Mouse (Mus musculus) neural tube, embryonic 12.5 days (tissue): ENCODE measurements at regions not wholly inside any gene's neighbourhood (a gene's known extent, or its start where the extent isn't known, plus 50 kb on each side); places are given as distances from the start of the nearest gene placed in this dataset.

Source experiments
- ATAC-seq: fragments of 200-750 bp; cut with Nextera tagmentation; 2 replicates; pipeline ENCODE4 v1.8.0; 2017; ENCODE audit warnings: low read depth, mild to moderate bottlenecking, moderate TSS enrichment, moderate library complexity; ENCODE audit not compliant: low FRiP score
- H3K27ac ChIP-seq: fragments of 300-500 bp; sonication (generic); 2 replicates; pipeline ENCODE4 v1.5.1; 2016
- H3K27me3 ChIP-seq: fragments of 300-500 bp; sonication (generic); replicated peaks from 2 replicates; pipeline ENCODE4 v1.6.1; 2016; ENCODE audit warnings: mild to moderate bottlenecking
- H3K36me3 ChIP-seq: fragments of 300-500 bp; sonication (generic); 2 replicates; pipeline ENCODE4 v1.6.1; 2016; ENCODE audit warnings: mild to moderate bottlenecking
- H3K4me1 ChIP-seq: fragments of 300-500 bp; sonication (generic); 2 replicates; pipeline ENCODE4 v1.6.1; 2016
- H3K4me2 ChIP-seq: fragments of 300-500 bp; sonication (generic); replicated peaks from 2 replicates; pipeline ENCODE4 v1.6.1; 2016; ENCODE audit warnings: mild to moderate bottlenecking
- H3K4me3 ChIP-seq: fragments of 300-500 bp; sonication (generic); 2 replicates; pipeline ENCODE4 v1.5.1; 2016
- H3K9ac ChIP-seq: fragments of 300-500 bp; sonication (generic); 2 replicates; pipeline ENCODE4 v1.6.1; 2016; ENCODE audit warnings: mild to moderate bottlenecking
- H3K9me3 ChIP-seq: fragments of 300-500 bp; sonication (generic); 2 replicates; pipeline ENCODE4 v1.6.1; 2016; ENCODE audit warnings: mild to moderate bottlenecking
- WGBS: fragments of 180-500 bp; shearing (Covaris S2); methylation state at CpG from one replicate; pipeline ENCODE4 v1.1.7; 2016; 5-methylcytosine and 5-hydroxymethylcytosine counted together

DNA sequence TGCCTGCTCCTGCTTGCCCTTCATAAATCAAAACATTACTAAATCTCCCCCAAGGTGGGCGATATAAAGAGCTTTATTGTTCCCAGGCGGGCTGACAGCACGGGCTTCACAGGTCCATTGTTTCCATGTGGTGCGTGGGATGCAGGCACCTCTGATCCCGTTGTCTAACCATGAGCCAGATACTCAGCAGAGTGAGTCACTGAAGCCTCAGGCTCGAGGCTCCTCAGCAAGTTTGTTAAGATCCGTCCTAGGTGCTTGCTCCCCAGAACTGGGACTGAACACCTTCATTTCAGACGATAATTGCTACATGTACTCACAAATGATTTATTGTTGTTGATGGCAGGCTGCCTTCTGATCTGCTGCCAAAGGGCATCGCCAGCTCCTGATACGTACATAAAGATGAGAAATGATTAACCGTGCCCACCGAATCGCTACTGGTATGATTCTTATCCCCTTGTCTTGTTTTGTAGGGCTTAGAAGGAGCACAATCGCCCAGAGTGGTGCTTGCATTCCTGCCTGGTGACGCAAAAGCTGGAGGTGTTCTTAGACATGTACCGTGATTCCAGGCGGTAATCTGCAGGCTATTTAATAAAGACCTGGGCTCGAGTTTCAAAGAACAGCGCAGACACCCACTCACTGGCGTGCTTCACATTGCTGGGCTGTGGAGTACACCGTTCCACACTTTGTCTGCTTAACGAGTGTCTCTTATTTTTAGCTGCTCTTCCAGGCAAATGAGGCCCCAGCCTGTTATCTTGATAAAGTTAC lies 235.0 kb upstream of the Irx1 start:
- Histone ChIP-seq H3K4me2 (no peak overlapping the region), H3K4me3 (no peak overlapping the region), H3K27me3 (no peaks in the 10 kb centered on the region), H3K9me3 (no peaks in the 10 kb centered on the region), H3K27ac (no peak overlapping the region), H3K36me3 (no peaks in the 10 kb centered on the region), H3K4me1 (no peaks in the 10 kb centered on the region), H3K9ac (no peak overlapping the region)
- WGBS, result 66% methylated on average over 22 of the region's 22 CpGs
- no peak for ATAC-seq

GRCm38 (mm10) chr13:72209518-72209917 lies 246.0 kb upstream of the Irx1 start:
- no peak overlapping the region for H3K4me2 ChIP-seq
- no peaks in the 10 kb centered on the region for H3K36me3 ChIP-seq
- no peak overlapping the region for H3K4me3 ChIP-seq
- no peaks in the 10 kb centered on the region for H3K9me3 ChIP-seq
- H3K4me1 ChIP-seq, result peaks cover 14% of the 10 kb centered on the region
- H3K27ac ChIP-seq, result no peak overlapping the region
- no peak overlapping the region for H3K9ac ChIP-seq
- H3K27me3 ChIP-seq, result peaks cover 51% of the 10 kb centered on the region
- WGBS, result 35% methylated on average over 5 of the region's 5 CpGs
- no peak for ATAC-seq

DNA sequence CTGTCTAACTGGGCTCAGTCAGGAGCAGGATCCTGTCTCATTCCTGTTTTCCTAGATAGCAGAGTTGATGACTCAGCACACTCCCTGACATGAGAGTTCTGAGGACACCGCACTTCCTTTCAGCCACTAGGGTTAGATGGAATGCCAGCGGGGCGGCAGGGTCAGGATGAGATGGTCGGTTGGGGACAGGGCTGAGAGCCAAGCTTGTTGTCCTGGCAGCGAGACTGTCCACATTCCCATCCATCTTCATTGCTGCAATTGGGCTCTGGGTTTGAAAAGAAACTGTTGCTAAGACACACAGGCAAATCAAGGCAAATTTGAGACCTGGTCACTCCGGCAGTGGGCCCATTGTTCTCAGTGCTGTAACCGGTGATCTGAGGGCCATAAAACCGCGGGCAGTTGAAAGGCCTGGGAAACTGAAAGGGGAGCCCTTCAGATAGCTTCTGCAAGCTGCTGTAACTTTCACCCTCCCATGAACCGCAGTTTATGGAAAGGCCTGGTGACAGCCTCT lies 246.5 kb upstream of the Irx1 start:
- Histone ChIP-seq H3K36me3 (no peaks in the 10 kb centered on the region), H3K9ac (no peak overlapping the region), H3K4me1 (peaks cover 14% of the 10 kb centered on the region), H3K4me3 (no peak overlapping the region), H3K4me2 (0 out of 2 replicates have a peak overlapping the region, but pooled peaks have one; percentile 5), H3K27ac (no peak overlapping the region), H3K27me3 (peaks cover 55% of the 10 kb centered on the region), H3K9me3 (no peaks in the 10 kb centered on the region)
- under 1% methylated on average over 10 of the region's 10 CpGs for WGBS
- ATAC-seq, result peak; percentile 87

DNA sequence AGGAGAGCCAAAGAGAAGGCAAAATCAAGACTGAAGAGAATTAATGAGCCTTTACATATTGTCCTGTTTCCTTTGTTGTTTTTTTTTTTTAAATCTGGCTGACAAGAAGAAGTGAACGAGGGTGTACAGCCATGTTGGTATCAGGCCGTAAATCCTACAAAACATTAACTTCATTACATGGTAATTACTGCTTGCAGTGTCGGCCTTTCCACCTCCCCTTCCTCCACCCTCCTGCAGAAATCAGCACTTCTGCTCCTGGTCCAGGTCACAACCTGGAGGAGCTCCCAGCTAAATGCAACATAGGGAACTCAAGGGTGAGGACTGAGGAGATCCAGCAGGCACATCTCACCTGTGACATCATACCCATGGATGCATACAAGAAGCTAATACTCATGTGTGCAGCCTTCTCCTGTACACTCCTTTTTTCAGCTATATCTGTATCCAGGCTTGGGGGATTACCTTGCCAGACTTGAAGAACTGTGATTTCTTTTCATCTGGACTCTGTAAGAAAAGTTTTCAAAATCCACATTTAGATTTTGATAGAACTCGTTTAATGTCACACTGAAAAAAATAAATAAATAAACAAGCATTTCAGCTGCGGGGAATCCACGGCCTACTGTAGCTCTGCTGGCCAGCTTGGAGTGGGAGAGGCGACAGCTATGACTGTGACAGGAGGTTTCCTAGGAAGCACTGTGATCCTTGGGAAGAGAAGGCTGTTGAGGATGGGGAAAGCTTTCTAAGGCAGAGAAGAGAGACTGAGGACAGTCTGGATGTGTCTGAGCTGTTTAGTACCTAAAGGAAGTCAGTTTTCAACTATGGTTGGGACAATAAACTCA lies 247.2 kb upstream of the Irx1 start:
- H3K4me1 ChIP-seq, result peaks cover 14% of the 10 kb centered on the region
- H3K4me2 ChIP-seq, result 0 out of 2 replicates have a peak overlapping the region, but pooled peaks have one; percentile 5
- no peaks in the 10 kb centered on the region for H3K9me3 ChIP-seq
- no peak overlapping the region for H3K9ac ChIP-seq
- no peaks in the 10 kb centered on the region for H3K36me3 ChIP-seq
- H3K27me3 ChIP-seq, result peaks cover 61% of the 10 kb centered on the region
- WGBS, result 27% methylated on average over 7 of the region's 7 CpGs
- no peak overlapping the region for H3K27ac ChIP-seq
- H3K4me3 ChIP-seq, result no peak overlapping the region
- peak; percentile 46 for ATAC-seq

- 66% methylated on average over 4 of the region's 4 CpGs for WGBS
- Histone ChIP-seq H3K9ac (no peak overlapping the region), H3K4me3 (no peak overlapping the region), H3K36me3 (no peaks in the 10 kb centered on the region), H3K4me1 (peaks cover 14% of the 10 kb centered on the region), H3K27me3 (peaks cover 62% of the 10 kb centered on the region), H3K27ac (no peak overlapping the region), H3K9me3 (no peaks in the 10 kb centered on the region), H3K4me2 (no peak overlapping the region)
- ATAC-seq, result no peak
These were observed 248.2 kb upstream of the Irx1 start for GRCm38 (mm10) chr13:72211716-72212115.

DNA sequence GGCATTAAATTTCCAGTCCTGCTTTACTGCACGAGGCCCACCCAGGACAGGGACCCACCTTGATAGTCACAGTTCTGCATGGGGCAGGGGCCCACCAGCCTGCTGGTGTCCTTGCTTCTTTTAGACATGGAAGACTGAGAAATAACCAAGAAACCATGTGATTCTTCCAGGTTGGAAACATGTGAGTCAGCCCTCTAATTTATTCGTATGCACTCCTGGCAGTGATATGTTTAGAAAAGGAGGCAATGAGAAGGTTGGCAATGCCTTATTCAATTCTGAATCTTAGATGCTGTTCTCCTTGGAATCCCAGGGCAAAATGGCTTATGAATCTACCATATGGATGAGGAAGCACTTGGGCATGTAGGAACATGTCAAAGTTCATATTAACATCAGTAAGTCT lies 249.2 kb upstream of the Irx1 start:
- H3K27ac ChIP-seq, result no peak overlapping the region
- peaks cover 14% of the 10 kb centered on the region for H3K4me1 ChIP-seq
- no peak overlapping the region for H3K4me3 ChIP-seq
- ATAC-seq, result no peak
- peaks cover 62% of the 10 kb centered on the region for H3K27me3 ChIP-seq
- H3K36me3 ChIP-seq, result no peaks in the 10 kb centered on the region
- WGBS, result 69% methylated on average over 2 of the region's 2 CpGs
- no peak overlapping the region for H3K4me2 ChIP-seq
- no peak overlapping the region for H3K9ac ChIP-seq
- H3K9me3 ChIP-seq, result no peaks in the 10 kb centered on the region

GRCm38 (mm10) chr13:72219329-72219728 lies 255.8 kb upstream of the Irx1 start:
- no peak overlapping the region for H3K4me2 ChIP-seq
- no peak for ATAC-seq

GRCm38 (mm10) chr13:72227102-72227501 lies 263.6 kb upstream of the Irx1 start:
- H3K9ac ChIP-seq, result no peak overlapping the region
- H3K4me3 ChIP-seq, result no peak overlapping the region
- no peak overlapping the region for H3K27ac ChIP-seq
- 70% methylated on average over 1 of the region's 1 CpGs for WGBS
- H3K4me2 ChIP-seq, result no peak overlapping the region
- no peaks in the 10 kb centered on the region for H3K4me1 ChIP-seq
- H3K9me3 ChIP-seq, result no peaks in the 10 kb centered on the region
- H3K36me3 ChIP-seq, result no peaks in the 10 kb centered on the region
- no peaks in the 10 kb centered on the region for H3K27me3 ChIP-seq
- no peak for ATAC-seq

More at GRCm38 (mm10) chr13:72219329-72219728, 255.8 kb upstream of the Irx1 start:
- no peak overlapping the region for H3K9ac ChIP-seq
- peaks cover 20% of the 10 kb centered on the region for H3K27me3 ChIP-seq
- H3K9me3 ChIP-seq, result peaks cover 5% of the 10 kb centered on the region; the same call in 1 of the 2 replicates
- no peak overlapping the region for H3K27ac ChIP-seq
- 94% methylated on average over 2 of the region's 2 CpGs for WGBS
- H3K4me3 ChIP-seq, result no peak overlapping the region
- no peaks in the 10 kb centered on the region for H3K4me1 ChIP-seq
- no peaks in the 10 kb centered on the region for H3K36me3 ChIP-seq

DNA sequence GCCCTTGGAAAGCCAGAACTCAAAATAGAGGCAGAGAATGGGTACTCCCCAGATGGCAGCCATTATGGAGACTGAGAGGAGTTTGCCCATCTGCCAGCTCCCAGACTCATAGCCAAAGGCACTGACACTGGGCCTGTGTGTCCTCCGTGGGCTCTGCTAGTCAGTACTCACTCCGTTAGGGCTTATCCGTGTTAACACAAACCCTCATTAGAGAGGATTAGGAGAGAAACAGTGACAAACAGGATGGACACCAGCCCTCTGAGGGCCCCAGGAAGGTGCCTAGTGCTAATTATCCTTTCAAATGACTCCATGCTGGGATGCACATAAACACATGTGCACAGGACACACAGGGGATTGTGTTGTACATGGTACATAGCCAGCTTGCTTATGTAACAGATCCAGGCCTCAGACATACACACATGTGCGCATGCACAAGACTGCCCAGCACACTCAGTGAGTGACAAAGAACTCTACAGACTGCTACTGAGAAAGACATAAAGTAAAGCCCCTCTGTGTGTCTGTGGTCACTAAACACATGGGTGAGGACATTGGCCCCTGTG lies 267.6 kb upstream of the Irx1 start:
- no peak overlapping the region for H3K27ac ChIP-seq
- no peaks in the 10 kb centered on the region for H3K36me3 ChIP-seq
- no peaks in the 10 kb centered on the region for H3K4me1 ChIP-seq
- H3K9ac ChIP-seq, result no peak overlapping the region
- no peaks in the 10 kb centered on the region for H3K27me3 ChIP-seq
- WGBS, result 79% methylated on average over 4 of the region's 4 CpGs
- no peak overlapping the region for H3K4me3 ChIP-seq
- H3K9me3 ChIP-seq, result no peaks in the 10 kb centered on the region
- H3K4me2 ChIP-seq, result no peak overlapping the region
- no peak for ATAC-seq

DNA sequence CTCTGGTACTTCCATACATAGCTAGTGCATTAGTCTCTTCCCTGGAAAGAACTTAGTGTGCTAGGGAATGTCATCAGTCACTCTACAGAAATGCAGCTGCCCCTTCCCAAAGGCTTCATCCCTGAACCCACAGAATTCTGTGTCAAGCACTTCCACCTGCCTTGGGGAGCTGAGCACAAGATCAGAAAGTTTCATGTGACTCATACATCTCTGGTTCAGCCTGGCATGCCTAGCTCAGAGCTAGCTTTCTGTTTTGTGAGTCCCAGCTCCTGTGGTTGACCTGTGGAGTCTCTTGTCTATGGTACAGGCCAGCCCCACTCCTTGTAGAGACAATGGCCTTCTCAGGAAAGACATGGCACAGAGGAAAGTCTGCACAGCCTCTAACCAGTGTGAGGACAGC lies 268.6 kb upstream of the Irx1 start:
- Histone ChIP-seq H3K4me3 (no peak overlapping the region), H3K27me3 (no peaks in the 10 kb centered on the region), H3K9ac (no peak overlapping the region), H3K27ac (no peak overlapping the region), H3K36me3 (no peaks in the 10 kb centered on the region), H3K9me3 (no peaks in the 10 kb centered on the region), H3K4me1 (no peaks in the 10 kb centered on the region), H3K4me2 (no peak overlapping the region)
- no peak for ATAC-seq

DNA sequence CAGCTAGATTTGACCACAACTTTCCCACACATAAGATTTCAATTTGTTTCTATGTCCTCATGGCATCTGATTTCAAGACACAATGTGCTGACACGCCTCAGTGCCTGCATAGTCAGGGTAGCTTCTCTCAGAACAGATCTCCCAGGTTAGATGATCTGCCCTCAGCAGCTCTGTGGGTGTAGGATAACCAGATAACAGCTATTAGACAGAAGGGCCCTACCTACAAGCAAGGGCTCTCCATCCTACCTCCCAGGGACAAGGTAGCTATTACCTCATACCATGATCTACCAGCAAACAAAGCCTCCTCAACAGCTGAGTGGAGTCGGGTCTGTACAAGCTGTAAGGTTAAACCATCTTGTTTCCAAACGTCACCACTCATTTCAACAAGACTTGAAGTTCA lies 278.4 kb upstream of the Irx1 start:
- Histone ChIP-seq H3K36me3 (no peaks in the 10 kb centered on the region), H3K4me3 (no peak overlapping the region), H3K9me3 (no peaks in the 10 kb centered on the region), H3K9ac (no peak overlapping the region), H3K4me1 (no peaks in the 10 kb centered on the region), H3K27ac (no peak overlapping the region), H3K4me2 (no peak overlapping the region), H3K27me3 (no peaks in the 10 kb centered on the region)
- WGBS, result 79% methylated on average over 3 of the region's 3 CpGs
- no peak for ATAC-seq

DNA sequence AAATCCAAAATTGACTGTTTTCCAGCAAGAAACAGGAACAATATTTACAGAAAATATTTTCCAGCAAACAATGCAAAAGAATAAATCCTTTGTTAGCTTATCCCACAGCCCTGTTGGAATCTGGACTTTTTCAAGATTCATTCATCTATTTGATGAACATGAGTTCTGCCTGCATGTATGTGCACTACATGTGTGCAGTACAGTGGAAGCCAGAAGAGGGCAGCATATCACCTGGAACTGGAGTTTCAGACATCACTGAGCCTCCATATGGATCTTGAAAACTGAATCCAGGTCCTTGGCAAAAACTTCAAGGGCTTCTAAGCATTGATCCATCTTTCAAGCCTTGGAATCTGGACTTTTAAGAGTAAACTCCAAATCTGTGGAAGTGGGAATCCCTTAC lies 286.9 kb upstream of the Irx1 start:
- Histone ChIP-seq H3K27ac (no peak overlapping the region), H3K36me3 (no peaks in the 10 kb centered on the region), H3K9ac (no peak overlapping the region), H3K27me3 (no peaks in the 10 kb centered on the region), H3K9me3 (no peaks in the 10 kb centered on the region), H3K4me1 (no peaks in the 10 kb centered on the region), H3K4me2 (no peak overlapping the region), H3K4me3 (no peak overlapping the region)
- no peak for ATAC-seq
